Mouse (Mus musculus): ENCODE results near the gene Gm20517.

DNA sequence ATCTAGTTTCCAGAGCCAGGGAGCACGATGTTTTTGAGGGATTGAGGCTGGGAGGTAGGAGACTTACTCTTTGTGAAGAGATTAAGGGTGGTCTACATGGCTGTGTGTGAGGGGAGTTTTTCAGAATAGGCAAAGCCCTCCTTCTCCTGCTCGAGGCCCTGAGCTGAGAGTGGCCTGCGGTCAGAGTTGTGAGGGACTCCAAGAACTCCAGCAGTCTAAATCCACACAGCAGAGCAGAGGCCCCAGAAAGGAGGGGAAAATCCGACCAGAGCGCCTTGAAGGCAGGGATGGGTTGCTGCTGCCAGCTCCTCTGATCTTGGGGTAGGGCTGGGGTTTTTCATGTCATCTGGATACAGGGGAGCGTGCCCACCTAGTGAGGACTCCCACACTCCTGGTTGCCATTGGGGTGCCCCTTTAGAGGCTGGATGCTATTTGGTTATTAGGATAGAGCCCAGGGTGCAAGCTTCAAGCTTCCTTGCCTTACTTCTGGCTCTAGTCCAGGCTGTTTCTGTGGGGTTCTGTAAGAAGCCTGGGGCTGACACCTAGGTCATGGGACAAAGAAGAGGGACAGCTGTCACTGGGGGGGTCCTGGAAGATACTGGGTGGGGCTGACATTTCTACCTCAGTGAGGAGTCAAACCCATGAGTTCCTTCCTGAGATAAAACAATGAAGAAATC is 15.1 kb upstream of the Gm20517 start:
- TF ChIP-seq CTCF (IDR thresholded peaks at IDR 0.05; ENCODE audit: extremely low read depth, insufficient read depth, low read length) (no peak), POLR2A (IDR thresholded peaks at IDR 0.05; ENCODE audit: extremely low read depth, insufficient read depth, low read length) (no peak)

All from cortical plate, adult 2 months (tissue).